Comparison of ENCODE assay signal across 8 mouse cellular contexts in genomic region chr3:133544551-133545303, GRCm38 (mm10). TPM values are rescaled to one million over a fixed set of nuclear protein-coding genes. Genes with fewer than 3 reads are reported as not detected.
DNase-seq lines count a peak whose midpoint lies in the region; ATAC-seq and TF ChIP-seq lines count a peak whose summit lies in the region.

TSS of gene Tet2 (minus strand) at chr3:133545139.

- H3K36me3 ChIP-seq in MEL (ENCODE audit: control insufficient read depth in 1 of 2, insufficient read depth in 2 of 2, low read length in 2 of 2) = peaks cover 0 to 18% of the 10 kb centered on the region in 2 experiments; a peak in 2 of 4 replicates
- H3K36me3 ChIP-seq in hindbrain, embryonic 14.5 days (replicated peaks; ENCODE audit: control insufficient read depth, insufficient read depth) = no peaks in the 10 kb centered on the region

- peaks cover 11 to 13% of the 10 kb centered on the region in 2 experiments for H3K4me1 ChIP-seq in MEL (ENCODE audit: control insufficient read depth in 1 of 2, insufficient read depth in 2 of 2, low read length in 2 of 2)
- H3K4me1 ChIP-seq in hindbrain, embryonic 14.5 days (replicated peaks; ENCODE audit: control insufficient read depth, insufficient read depth, low read length) = peaks cover 11% of the 10 kb centered on the region

- H3K27me3 ChIP-seq in MEL (ENCODE audit: control insufficient read depth in 1 of 2, insufficient read depth in 2 of 2, low read length in 2 of 2) = no peaks in the 10 kb centered on the region
- no peaks in the 10 kb centered on the region for H3K27me3 ChIP-seq in hindbrain, embryonic 14.5 days (ENCODE audit: control insufficient read depth, insufficient read depth, low read length)

- TF ChIP-seq RAD21 in MEL (IDR thresholded peaks at IDR 0.05; ENCODE audit: low read depth, low read length) = no peak

- TF ChIP-seq CTCF in MEL (IDR thresholded peaks at IDR 0.05 in 2 of 3, conservative IDR thresholded peaks at IDR 0.05 in 1 of 3; ENCODE audit: control insufficient read depth in 1 of 3, insufficient read depth in 1 of 3, low read depth in 2 of 3, low read length in 3 of 3, poor library complexity in 1 of 3, severe bottlenecking in 1 of 3) = no peak

- TF ChIP-seq POLR2A in MEL (IDR thresholded peaks at IDR 0.05; ENCODE audit: control insufficient read depth in 1 of 2, insufficient read depth in 1 of 2, low read depth in 1 of 2, low read length in 2 of 2, poor library complexity in 1 of 2) = no peak

- under 1% methylated on average over 71 of the region's 73 CpGs for WGBS in hindbrain, embryonic 14.5 days

- peaks cover 29% of the 10 kb centered on the region for H3K79me2 ChIP-seq in MEL (ENCODE audit: control insufficient read depth, insufficient read depth, low read length, poor library complexity)

- peak within 1 kb of the TSS; percentile 91 for H3K27ac ChIP-seq in MEL (ENCODE audit: control insufficient read depth, low read depth, low read length)
- H3K27ac ChIP-seq in hindbrain, embryonic 14.5 days = peak within 1 kb of the TSS; percentile 88

- H3K4me2 ChIP-seq in hindbrain, embryonic 14.5 days (replicated peaks) = peak within 1 kb of the TSS; percentile 78

- peak within 1 kb of the TSS; percentile 94 for H3K9ac ChIP-seq in MEL (ENCODE audit: control insufficient read depth, low read depth, low read length, poor library complexity, severe bottlenecking)
- peak within 1 kb of the TSS; percentile 69 for H3K9ac ChIP-seq in hindbrain, embryonic 14.5 days

- H3K4me3 ChIP-seq in MEL (ENCODE audit: control insufficient read depth in 1 of 2, insufficient read depth in 1 of 2, low read depth in 2 of 2, low read length in 2 of 2) = peak within 1 kb of the TSS; percentile 85 to 99
- peak within 1 kb of the TSS; percentile 84 for H3K4me3 ChIP-seq in hindbrain, embryonic 14.5 days (replicated peaks; ENCODE audit: low read length)

- TF ChIP-seq EP300 in MEL (IDR thresholded peaks at IDR 0.05; ENCODE audit: low read depth in 1 of 2, low read length in 2 of 2) = 0 out of 4 replicates have a peak, but pooled peaks of 1 of the 2 experiments have one; percentile 9

- ATAC-seq in hindbrain, embryonic 14.5 days (ENCODE audit: low FRiP score) = peak; percentile 60

- H3K9me3 ChIP-seq in MEL (replicated peaks; ENCODE audit: insufficient read depth, low read length) = no peaks in the 10 kb centered on the region
- no peaks in the 10 kb centered on the region for H3K9me3 ChIP-seq in hindbrain, embryonic 14.5 days (ENCODE audit: control insufficient read depth, low read length)

- peak; percentile 83 for DNase-seq in MEL (ENCODE audit: low read depth, low spot score)
- peak; percentile 65 to 66 for DNase-seq in cerebellum, postnatal 25 days
- peak; percentile 55 to 74 for DNase-seq in frontal cortex, postnatal 36 days (ENCODE audit: low spot score in 2 of 2)
- DNase-seq in hindbrain, embryonic 14.5 days (ENCODE audit: low spot score) = peak; percentile 69
- peak; percentile 61 to 73 for DNase-seq in left cerebral cortex, adult 18-20 months (ENCODE audit: low spot score in 2 of 2)
- peak; percentile 67 for DNase-seq in lung, postnatal 36 days
- DNase-seq in retina, postnatal 1 day = peak; percentile 80
- peak; percentile 58 for DNase-seq in urinary bladder, adult 2 months (ENCODE audit: low spot score)

TF ChIP-seq in MEL, 35 proteins besides CTCF, POLR2A, EP300 and RAD21:
- no peak for TF ChIP-seq E2F4 (IDR thresholded peaks at IDR 0.05; ENCODE audit: borderline replicate concordance, low read depth, low read length)
- TF ChIP-seq ZKSCAN1 (IDR thresholded peaks at IDR 0.05; ENCODE audit: low read depth, low read length) = no peak
- no peak for TF ChIP-seq SMC3 (IDR thresholded peaks at IDR 0.05; ENCODE audit: low read depth, low read length)
- TF ChIP-seq MAZ (IDR thresholded peaks at IDR 0.05; ENCODE audit: low read depth, low read length) = 0 out of 2 replicates have a peak, but pooled peaks have one; percentile 70
- no peak for TF ChIP-seq JUND (IDR thresholded peaks at IDR 0.05; ENCODE audit: low read depth, low read length)
- TF ChIP-seq ZNF384 (IDR thresholded peaks at IDR 0.05; ENCODE audit: low read depth, low read length) = no peak
- TF ChIP-seq MAX (IDR thresholded peaks at IDR 0.05; ENCODE audit: low read length) = peak; percentile 89
- TF ChIP-seq USF2 (IDR thresholded peaks at IDR 0.05; ENCODE audit: borderline replicate concordance in 1 of 2, insufficient read depth in 1 of 2, low read depth in 1 of 2, low read length in 2 of 2) = 0 out of 4 replicates have a peak, but pooled peaks of 1 of the 2 experiments have one; percentile 20
- TF ChIP-seq UBTF (IDR thresholded peaks at IDR 0.05; ENCODE audit: borderline replicate concordance, insufficient read depth, low read depth, low read length) = no peak
- no peak for TF ChIP-seq ETS1 (IDR thresholded peaks at IDR 0.05; ENCODE audit: low read depth, low read length)
- TF ChIP-seq MYB (IDR thresholded peaks at IDR 0.05; ENCODE audit: low read depth, low read length) = no peak
- TF ChIP-seq NRF1 (IDR thresholded peaks at IDR 0.05; ENCODE audit: insufficient read depth, low read depth, low read length, poor library complexity, severe bottlenecking) = 0 out of 2 replicates have a peak, but pooled peaks have one; percentile 8
- no peak for TF ChIP-seq BHLHE40 (IDR thresholded peaks at IDR 0.05; ENCODE audit: borderline replicate concordance, low read depth, low read length)
- peak; percentile 80 for TF ChIP-seq USF1 (IDR thresholded peaks at IDR 0.05; ENCODE audit: low read depth, low read length)
- no peak for TF ChIP-seq HCFC1 (IDR thresholded peaks at IDR 0.05; ENCODE audit: low read depth, low read length)
- TF ChIP-seq CHD2 (IDR thresholded peaks at IDR 0.05; ENCODE audit: low read length) = no peak
- TF ChIP-seq ZC3H11A (IDR thresholded peaks at IDR 0.05; ENCODE audit: low read depth, low read length) = no peak
- TF ChIP-seq TCF12 (IDR thresholded peaks at IDR 0.05; ENCODE audit: low read depth, low read length) = 0 out of 2 replicates have a peak, but pooled peaks have one; percentile 19
- TF ChIP-seq KAT2A (conservative IDR thresholded peaks at IDR 0.05; ENCODE audit: low read depth, low read length) = no peak
- no peak for TF ChIP-seq MAFK (IDR thresholded peaks at IDR 0.05; ENCODE audit: borderline replicate concordance, low read depth, low read length)
- TF ChIP-seq MEF2A (IDR thresholded peaks at IDR 0.05; ENCODE audit: extremely low read depth, insufficient replicate concordance, low read depth, low read length, poor library complexity, severe bottlenecking) = no peak
- no peak for TF ChIP-seq GATA1 (IDR thresholded peaks at IDR 0.05; ENCODE audit: low read depth, low read length)
- TF ChIP-seq MXI1 (IDR thresholded peaks at IDR 0.05; ENCODE audit: low read depth, low read length) = peak; percentile 97
- TF ChIP-seq MYC (IDR thresholded peaks at IDR 0.05; ENCODE audit: low read depth, low read length) = peak; percentile 74
- 0 out of 2 replicates have a peak, but pooled peaks have one; percentile 45 for TF ChIP-seq TBP (IDR thresholded peaks at IDR 0.05; ENCODE audit: low read depth, low read length)
- no peak for TF ChIP-seq POLR2AphosphoS5 (IDR thresholded peaks at IDR 0.05; ENCODE audit: borderline replicate concordance, low read depth, low read length)
- peak; percentile 86 for TF ChIP-seq SIN3A (IDR thresholded peaks at IDR 0.05; ENCODE audit: low read length)
- TF ChIP-seq TAL1 (IDR thresholded peaks at IDR 0.05; ENCODE audit: low read length) = no peak
- TF ChIP-seq ELF1 (IDR thresholded peaks at IDR 0.05; ENCODE audit: low read depth, low read length) = 0 out of 2 replicates have a peak, but pooled peaks have one; percentile 16
- no peak for TF ChIP-seq ZMIZ1 (IDR thresholded peaks at IDR 0.05; ENCODE audit: low read depth, low read length)
- TF ChIP-seq GABPA (IDR thresholded peaks at IDR 0.05; ENCODE audit: low read depth, low read length) = no peak
- TF ChIP-seq NELFE (IDR thresholded peaks at IDR 0.05; ENCODE audit: low read depth, low read length) = peak; percentile 31; the same call in 1 of the 2 replicates

RNA-seq across cellular contexts. Expression of gene Tet2, which starts in this region (rescaled TPM):
- 6.8 and 9.4 TPM in 2 replicates for total RNA-seq in MEL (2012; rRNA removed)
- 100 to 1,000 TPM in 1 of 2 experiments, 10 to 100 TPM in 1; 10.9 to 101 TPM for polyA plus RNA-seq in MEL (2012; ENCODE audit: insufficient read depth in 1 of 2, insufficient read length in 2 of 2, low read depth in 1 of 2, low replicate concordance in 2 of 2, missing spikeins in 1 of 2)
- polyA plus RNA-seq in hindbrain, embryonic 14.5 days (2014; fragmentation: Nextera tagmentation; extraction: Ambion mirVana) = 17.0 and 20.0 TPM in 2 replicates
- total RNA-seq in left cerebral cortex, adult 18-20 months (2021) = 10 to 100 TPM; 42.2 to 46.5 TPM
- polyA plus RNA-seq in urinary bladder, adult 2 months (2012; rRNA removed) = 14.4 and 22.9 TPM in 2 replicates

Comparison
In these comparisons a context has a peak if more than half of its experiments do, and no peak if none do; other contexts are left out.
1. Peak in every context shown above with its lines: DNase-seq, ATAC-seq, H3K4me3 ChIP-seq and H3K27ac ChIP-seq.